Mouse (Mus musculus): Measurements from ENCODE around the gene Pla2g16.

- no peak for TF ChIP-seq POLR2A (IDR thresholded peaks at IDR 0.05; ENCODE audit: insufficient read length, low read depth)
- no peak for TF ChIP-seq MAX (IDR thresholded peaks at IDR 0.05; ENCODE audit: low read depth)
These were observed 41.2 kb downstream of the Pla2g16 start for GRCm38 (mm10) chr19:7598481-7598880.

Measured in myocyte (in vitro differentiated cells).